Comparison of ENCODE assay signal across 8 mouse cellular contexts in the genomic region with DNA sequence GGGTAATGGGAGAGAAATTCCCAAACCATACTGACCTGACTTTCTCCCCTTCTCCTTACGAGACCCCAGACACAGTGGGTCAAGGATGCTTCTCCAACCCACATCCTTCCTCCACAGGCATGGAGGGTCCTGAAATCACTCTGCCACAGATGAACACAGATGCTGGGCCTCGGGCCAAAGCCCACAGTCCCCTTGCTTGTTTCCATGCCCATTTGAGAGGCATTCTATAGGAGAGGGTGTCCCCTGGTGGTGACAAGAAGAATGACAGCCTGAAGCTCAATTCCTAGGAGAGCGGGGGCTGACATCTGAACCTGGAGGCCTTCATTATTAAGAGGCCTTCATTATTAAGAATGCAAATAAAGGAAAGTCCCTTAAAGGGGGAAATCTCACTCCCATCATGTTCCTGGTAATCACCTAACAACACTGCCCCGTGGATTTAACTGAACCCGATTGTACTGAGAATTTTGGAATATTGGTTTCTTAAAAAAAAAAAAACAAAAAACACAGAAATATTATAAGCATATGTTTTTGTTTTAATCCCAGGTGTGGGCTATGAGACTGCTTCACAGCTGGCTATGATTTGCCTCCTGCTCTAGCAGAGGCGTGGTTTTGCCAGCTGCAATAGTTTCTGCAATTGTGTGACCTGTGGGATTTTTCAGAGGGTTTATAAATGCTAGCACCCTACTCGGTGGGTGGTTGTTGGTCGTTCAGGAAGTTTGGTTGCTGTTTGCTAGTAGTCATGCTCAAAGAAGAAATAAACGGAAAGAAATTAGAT. TPM values are rescaled to one million over a fixed set of nuclear protein-coding genes. Genes with fewer than 3 reads are reported as not detected.
DNase-seq lines count a peak whose midpoint lies in the region; ATAC-seq and TF ChIP-seq lines count a peak whose summit lies in the region.

No protein-coding gene starts in this region.

- no peaks in the 10 kb centered on the region for H3K9me3 ChIP-seq in stomach, postnatal 0 days (ENCODE audit: control insufficient read depth, low read length)

- WGBS in liver, adult 2 months, result 47% methylated on average over 9 of the region's 9 CpGs
- WGBS in stomach, postnatal 0 days, result 41% methylated on average over 9 of the region's 9 CpGs

- peak; percentile 67 for TF ChIP-seq CTCF in C2C12 (IDR thresholded peaks at IDR 0.05; ENCODE audit: control insufficient read depth, insufficient read depth, insufficient read length)
- TF ChIP-seq CTCF in liver, adult 2 months (IDR thresholded peaks at IDR 0.05; ENCODE audit: low read depth, low read length), result peak; percentile 79
- TF ChIP-seq CTCF in stomach, postnatal 0 days (IDR thresholded peaks at IDR 0.05; ENCODE audit: low read depth), result peak; percentile 99

- DNase-seq in adrenal gland, adult (ENCODE audit: inconsistent age in 2 of 2, low spot score in 1 of 2), result peak; percentile 64 to 91
- peak; percentile 87 for DNase-seq in embryo, embryonic 11 days
- peak; percentile 62 to 83 for DNase-seq in heart, adult 18-20 months
- DNase-seq in kidney, adult 18-20 months, result peak; percentile 69
- peak; percentile 21 for DNase-seq in liver, adult 2 months (ENCODE audit: extremely low read depth, low read depth, low spot score)
- peak; percentile 85 for DNase-seq in naive thymus-derived CD4-positive, alpha-beta T cell, adult 2 months (ENCODE audit: low read depth)
- peak; percentile 58 for DNase-seq in stomach, postnatal 0 days (ENCODE audit: low spot score)

- ATAC-seq in stomach, postnatal 0 days (ENCODE audit: low FRiP score, low TSS enrichment), result peak; percentile 30; the same call in 1 of the 2 replicates

- 0 out of 2 replicates have a peak, but pooled peaks cover 3% of the 10 kb centered on the region for H3K4me1 ChIP-seq in liver, adult 2 months (ENCODE audit: control insufficient read depth, insufficient read depth, low read length)
- peaks cover 5% of the 10 kb centered on the region; the same call in 1 of the 2 replicates for H3K4me1 ChIP-seq in stomach, postnatal 0 days (replicated peaks; ENCODE audit: control insufficient read depth, insufficient read depth)

- H3K4me3 ChIP-seq in C2C12 (ENCODE audit: insufficient read depth, poor library complexity, severe bottlenecking), result no peak overlapping the region
- H3K4me3 ChIP-seq in liver, adult 2 months (ENCODE audit: insufficient read depth, low read depth, low read length), result no peak overlapping the region
- H3K4me3 ChIP-seq in stomach, postnatal 0 days (ENCODE audit: low read depth, low read length), result no peak overlapping the region

- H3K27me3 ChIP-seq in C2C12 (ENCODE audit: control insufficient read depth, insufficient read depth, insufficient read length), result no peaks in the 10 kb centered on the region
- no peaks in the 10 kb centered on the region for H3K27me3 ChIP-seq in liver, adult 2 months (ENCODE audit: control insufficient read depth, insufficient read depth, low read length)
- H3K27me3 ChIP-seq in stomach, postnatal 0 days (ENCODE audit: control insufficient read depth, insufficient read depth, low read length), result no peaks in the 10 kb centered on the region

- H3K27ac ChIP-seq in liver, adult 2 months (replicated peaks; ENCODE audit: insufficient read depth, low read depth, low read length), result no peak overlapping the region
- H3K27ac ChIP-seq in stomach, postnatal 0 days (replicated peaks), result no peak overlapping the region

- no peaks in the 10 kb centered on the region for H3K79me3 ChIP-seq in C2C12 (ENCODE audit: low read depth)

- H3ac ChIP-seq in C2C12 (ENCODE audit: control insufficient read depth, insufficient read length, low read depth), result no peak overlapping the region

- no peaks in the 10 kb centered on the region for H3K36me3 ChIP-seq in C2C12 (ENCODE audit: control insufficient read depth, insufficient read depth)
- H3K36me3 ChIP-seq in liver, adult 2 months (ENCODE audit: control insufficient read depth, insufficient read depth, low read length), result no peaks in the 10 kb centered on the region
- no peaks in the 10 kb centered on the region for H3K36me3 ChIP-seq in stomach, postnatal 0 days (ENCODE audit: control insufficient read depth, insufficient read depth, low read length)

- TF ChIP-seq POLR2A in liver, adult 2 months (IDR thresholded peaks at IDR 0.05; ENCODE audit: extremely low read depth, insufficient read depth, low read length), result no peak

- H3K4me2 ChIP-seq in stomach, postnatal 0 days (replicated peaks; ENCODE audit: low read depth), result no peak overlapping the region

- TF ChIP-seq EP300 in stomach, postnatal 0 days (optimal IDR thresholded peaks at IDR 0.05), result no peak

- H3K79me2 ChIP-seq in C2C12 (ENCODE audit: control insufficient read depth, insufficient read depth), result no peaks in the 10 kb centered on the region
- H3K79me2 ChIP-seq in liver, adult 2 months (ENCODE audit: control insufficient read depth, insufficient read depth, low read length), result no peaks in the 10 kb centered on the region

- no peak overlapping the region for H3K9ac ChIP-seq in liver, adult 2 months (ENCODE audit: low read depth, low read length)
- no peak overlapping the region for H3K9ac ChIP-seq in stomach, postnatal 0 days (ENCODE audit: low read length)

TF ChIP-seq in C2C12, 6 proteins besides CTCF, POLR2A, EP300 and RAD21:
- TF ChIP-seq CEBPB (IDR thresholded peaks at IDR 0.05; ENCODE audit: low read depth) (no peak), MYOD1 (IDR thresholded peaks at IDR 0.05; ENCODE audit: control insufficient read depth, insufficient read length, low read depth) (no peak), MYOG (IDR thresholded peaks at IDR 0.05; ENCODE audit: control insufficient read depth, extremely low read depth, insufficient read length) (no peak), USF1 (IDR thresholded peaks at IDR 0.05; ENCODE audit: low read depth) (no peak), MAX (IDR thresholded peaks at IDR 0.05) (no peak), FOSL1 (IDR thresholded peaks at IDR 0.05; ENCODE audit: insufficient read depth, low read length, poor library complexity, severe bottlenecking) (no peak)
TF ChIP-seq in C2C12: peak in this region for 0.

RNA-seq across cellular contexts. Expression of a gene that starts 10.0 kb away (rescaled TPM):
- 487 TPM for polyA plus RNA-seq in C2C12 (2012; fragmentation: generic; extraction: Trizol)
- 10 to 100 TPM in 1 of 2 experiments, 1 to 10 TPM in 1; 9.4 to 11.9 TPM for total RNA-seq in heart, adult 18-20 months (2021)
- total RNA-seq in liver, adult 2 months (2014; rRNA removed), result 3.9 and 4.3 TPM in 2 replicates
- 2.2 and 2.8 TPM in 2 replicates for polyA plus RNA-seq in liver, adult 2 months (2012; rRNA removed)
- polyA plus RNA-seq in stomach, postnatal 0 days (2015; fragmentation: Nextera tagmentation; extraction: Ambion mirVana), result 120 and 130 TPM in 2 replicates

RNA-seq across cellular contexts. Expression of a gene that starts 12.7 kb away (rescaled TPM):
- polyA plus RNA-seq in C2C12 (2012; fragmentation: generic; extraction: Trizol), result 0.26 TPM
- total RNA-seq in heart, adult 18-20 months (2021), result under 1 TPM in 1 of 2 experiments, not detected in 1; 0.25 TPM
- not detected in 2 replicates for total RNA-seq in liver, adult 2 months (2014; rRNA removed)
- polyA plus RNA-seq in liver, adult 2 months (2012; rRNA removed), result not detected in 2 replicates
- polyA plus RNA-seq in stomach, postnatal 0 days (2015; fragmentation: Nextera tagmentation; extraction: Ambion mirVana), result 0.12 and 0.21 TPM in 2 replicates

Comparison
In these comparisons a context has a peak if more than half of its experiments do, and no peak if none do; other contexts are left out.
1. DNase-seq: peak in every context shown above with its lines; median percentile 87 in embryo, embryonic 11 days; 85 in naive thymus-derived CD4-positive, alpha-beta T cell, adult 2 months; 78 in adrenal gland, adult; 72 in heart, adult 18-20 months; 69 in kidney, adult 18-20 months; 58 in stomach, postnatal 0 days; 21 in liver, adult 2 months.
2. RNA of a gene that starts 10.0 kb away (polyA plus RNA-seq): 487 TPM in C2C12 (single experiment) and 120 to 130 TPM in stomach, postnatal 0 days; 2.2 to 2.8 TPM in liver, adult 2 months; every median in the first group is over 10 times any median in the second.
3. Peak in every context shown above with its lines, with median percentiles within 50 percentile points of each other: CTCF ChIP-seq.